Mouse (Mus musculus) testis, adult 2 months (tissue): ENCODE measurements at regions not wholly inside any gene's neighbourhood (a gene's known extent, or its start where the extent isn't known, plus 50 kb on each side); places are given as distances from the start of the nearest gene placed in this dataset.
"Not testable (repeated sequence)": the region's sequence is repeated elsewhere in the genome, so short reads cannot be mapped to it uniquely, and the experiment has no call there.

ENCODE experiments used
- CTCF ChIP-seq: fragments of 200-500 bp; IDR thresholded peaks from 2 replicates; pipeline ENCODE4 v1.5.1; 2012; ENCODE audit warnings: low read depth, mild to moderate bottlenecking, inconsistent platforms, low read length, moderate library complexity; ENCODE audit not compliant: control insufficient read depth, insufficient read depth, insufficient replicate concordance
- POLR2A ChIP-seq: fragments of 200-500 bp; IDR thresholded peaks from 2 replicates; pipeline ENCODE4 v1.6.1; 2012; ENCODE audit warnings: low read depth, mild to moderate bottlenecking, inconsistent platforms, low read length, moderate library complexity; ENCODE audit not compliant: control insufficient read depth

DNA sequence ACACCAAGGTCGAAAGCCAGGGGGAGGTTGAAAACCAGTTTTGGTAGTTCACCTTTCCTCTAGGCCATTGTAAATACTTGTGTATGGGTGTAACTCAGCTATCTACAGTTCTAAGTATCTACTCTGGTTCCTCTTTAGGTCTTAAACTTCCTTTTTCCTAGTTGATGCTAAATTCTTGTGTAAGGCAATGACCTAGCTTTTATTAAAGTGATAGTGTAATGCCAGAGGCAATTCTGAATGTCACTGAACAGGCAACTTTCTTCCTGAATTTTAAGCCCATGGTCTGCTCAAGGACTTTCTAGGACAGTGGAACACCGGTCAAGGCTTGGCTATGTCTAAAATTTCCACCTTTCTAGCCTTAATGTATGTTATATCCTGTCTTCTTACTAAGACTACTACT lies 66.6 kb upstream of the Zfp706 start:
- TF ChIP-seq CTCF, POLR2A: not testable (repeated sequence)
